Mouse (Mus musculus) lung, postnatal 0 days (tissue): Measurements from ENCODE around the gene Fam120c.

Experiments
- CTCF ChIP-seq: IDR thresholded peaks from 2 replicates; pipeline ENCODE4 v1.5.1; 2016; ENCODE audit warnings: antibody characterized with exemption, mild to moderate bottlenecking
- EP300 ChIP-seq: IDR thresholded peaks from 2 replicates; pipeline ENCODE4 v1.6.1; 2016; ENCODE audit warnings: antibody characterized with exemption, mild to moderate bottlenecking, control low read depth

- TF ChIP-seq CTCF (no peak), EP300 (no peak)
Measured at GRCm38 (mm10) chrX:151513066-151513465, 169.1 kb downstream of the Fam120c start.
